Mouse (Mus musculus) heart, postnatal 10 days (tissue): ENCODE data around the gene Smo. TPM values are rescaled to one million over a fixed set of nuclear protein-coding genes. Genes with fewer than 3 reads are reported as not detected.
"Not testable (repeated sequence)": the region's sequence is repeated elsewhere in the genome, so short reads cannot be mapped to it uniquely, and the experiment has no call there.

ENCODE experiments used
- DNase-seq, 2 experiments: peaks; one replicate each; pipeline ENCODE4 v3.0.0; 2021
- intact Hi-C: fragments of 180-260 bp; cut with DNase I; formaldehyde crosslinking; loops from one replicate; pipeline ENCODE4 v1.15.1; 2025
- total RNA-seq, 2 experiments: library from RNA; stranded (reverse); gene quantifications; 2 replicates each; pipeline ENCODE4 v1.2.3; 2021

Smo gene
- total RNA-seq, 2 experiments from 2014 or later: 24.2 to 27.3 TPM

DNA sequence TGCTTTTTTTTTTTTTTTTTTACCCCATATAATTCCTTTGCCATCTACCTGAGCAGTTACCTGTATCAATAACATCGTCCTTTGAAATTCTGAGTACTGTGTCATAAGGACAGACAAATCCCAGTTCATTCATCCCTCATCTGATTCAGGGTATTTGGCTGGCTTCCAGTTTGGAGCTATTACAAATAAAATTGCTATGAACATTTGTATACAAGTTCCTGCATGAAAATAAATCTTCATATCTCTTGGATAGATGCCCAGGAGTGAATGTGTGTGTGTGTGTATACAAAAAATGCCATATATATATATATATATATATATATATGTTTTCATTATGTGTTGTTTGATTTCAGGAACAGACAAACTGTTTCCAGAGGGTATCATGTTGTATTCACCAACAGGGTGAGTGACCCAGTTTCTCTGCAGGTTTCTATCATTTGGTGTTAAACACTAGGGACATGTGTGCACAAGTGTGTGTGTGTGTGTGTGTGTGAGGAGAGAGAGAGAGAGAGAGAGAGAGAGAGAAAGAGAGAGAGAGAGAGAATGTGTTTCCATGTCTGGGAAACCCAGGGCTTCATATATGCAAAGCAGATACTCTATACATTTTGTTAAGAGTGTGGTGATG lies 8.6 kb upstream of the Smo start:
- DNase-seq: no peak
- intact Hi-C loops: no loop called here

GRCm38 (mm10) chr6:29728035-29728434 lies 7.3 kb upstream of the Smo start:
- intact Hi-C loops: no loop called here
- no peak for DNase-seq

GRCm38 (mm10) chr6:29729491-29729890 lies 5.8 kb upstream of the Smo start:
- intact Hi-C loops: no loop called here
- no peak for DNase-seq

DNA sequence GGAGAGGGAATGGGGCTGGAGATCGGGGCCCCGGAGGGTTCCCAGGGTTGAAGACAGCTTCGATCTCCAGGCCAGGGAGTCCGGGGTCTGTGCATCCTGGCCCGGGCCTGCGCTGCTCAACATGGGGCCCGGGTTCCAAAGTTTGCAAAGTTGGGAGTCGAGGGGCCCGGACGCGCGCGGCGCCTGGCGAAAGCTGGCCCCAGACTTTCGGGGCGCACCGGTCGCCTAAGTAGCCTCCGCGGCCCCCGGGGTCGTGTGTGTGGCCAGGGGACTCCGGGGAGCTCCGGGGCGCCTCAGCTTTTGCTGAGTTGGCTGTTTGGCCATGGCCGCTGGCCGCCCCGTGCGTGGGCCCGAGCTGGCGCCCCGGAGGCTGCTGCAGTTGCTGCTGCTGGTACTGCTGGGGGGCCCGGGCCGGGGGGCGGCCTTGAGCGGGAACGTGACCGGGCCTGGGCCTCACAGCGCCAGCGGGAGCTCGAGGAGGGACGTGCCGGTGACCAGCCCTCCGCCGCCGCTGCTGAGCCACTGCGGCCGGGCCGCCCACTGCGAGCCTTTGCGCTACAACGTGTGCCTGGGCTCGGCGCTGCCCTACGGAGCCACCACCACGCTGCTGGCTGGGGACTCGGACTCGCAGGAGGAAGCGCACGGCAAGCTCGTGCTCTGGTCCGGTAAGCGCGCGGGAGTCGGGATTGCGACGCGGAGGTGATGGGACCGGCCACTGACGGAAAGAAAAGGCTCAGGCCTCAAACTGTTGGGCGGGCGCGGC lies 567 bp downstream of the Smo start:
- peak; percentile 73 to 76 for DNase-seq
- intact Hi-C loops: no loop called here

- intact Hi-C loops: no loop called here
- peak in 1 of 2 experiments; percentile 16 for DNase-seq
Observed at GRCm38 (mm10) chr6:29736610-29737458, 1.5 kb downstream of the Smo start.

DNA sequence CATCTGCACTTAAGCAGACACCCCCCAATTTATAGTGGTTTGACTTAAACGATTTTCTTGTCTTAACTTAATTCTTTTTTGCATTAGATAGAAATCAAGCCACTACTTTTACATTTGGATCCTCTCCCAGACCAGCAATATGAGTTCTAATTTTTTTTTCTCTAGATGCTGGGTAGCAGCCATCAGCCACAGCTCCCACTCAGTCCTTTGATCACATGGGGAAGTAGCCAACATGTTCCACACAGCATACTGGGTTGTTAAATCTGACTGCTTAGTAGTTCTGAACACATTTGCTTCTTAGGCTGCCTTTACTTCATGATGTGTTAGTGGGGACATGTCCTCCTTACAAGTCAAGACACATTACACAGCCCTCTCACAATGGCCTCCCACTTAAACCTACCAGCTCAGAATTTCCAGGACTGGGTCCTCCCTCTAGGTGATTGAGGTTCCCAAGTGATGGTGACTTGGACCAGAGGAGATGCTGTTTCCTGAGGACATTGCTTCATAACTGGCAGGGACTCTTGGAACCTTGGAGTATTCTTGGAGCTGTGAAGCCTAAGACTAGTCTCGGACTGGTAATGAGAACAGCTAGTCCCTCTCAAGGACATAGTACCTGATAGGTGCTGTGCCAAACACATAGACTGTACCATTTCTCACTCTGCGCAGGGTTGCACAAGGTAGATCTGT lies 16.3 kb downstream of the Smo start:
- DNase-seq: no peak
- intact Hi-C loops: no loop called here

DNA sequence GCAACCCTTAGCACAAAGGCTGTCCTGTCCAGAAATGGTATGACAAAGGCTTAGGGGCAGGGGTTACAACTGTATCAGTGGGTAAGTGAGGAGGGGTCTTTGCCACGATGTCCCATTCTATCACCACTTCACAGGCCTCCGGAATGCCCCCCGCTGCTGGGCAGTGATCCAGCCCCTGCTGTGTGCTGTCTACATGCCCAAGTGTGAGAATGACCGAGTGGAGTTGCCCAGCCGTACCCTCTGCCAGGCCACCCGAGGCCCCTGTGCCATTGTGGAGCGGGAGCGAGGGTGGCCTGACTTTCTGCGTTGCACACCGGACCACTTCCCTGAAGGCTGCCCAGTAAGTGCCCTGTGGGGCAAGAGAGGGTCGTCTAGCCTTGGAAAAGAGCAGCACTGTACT lies 18.0 kb downstream of the Smo start:
- DNase-seq: no peak
- intact Hi-C loops: no loop called here

GRCm38 (mm10) chr6:29756001-29756400 lies 20.7 kb downstream of the Smo start:
- intact Hi-C loops: no loop called here
- DNase-seq: no peak

GRCm38 (mm10) chr6:29756476-29756875 lies 21.2 kb downstream of the Smo start:
- intact Hi-C loops: no loop called here
- DNase-seq: no peak

GRCm38 (mm10) chr6:29758417-29758816 lies 23.1 kb downstream of the Smo start:
- intact Hi-C loops: loop anchor here (1.0 to 2.0 kb wide), 2 partner anchors 46 to 60 kb away; no protein-coding TSS in a partner anchor
- DNase-seq: peak; percentile 80 to 90

- intact Hi-C loops: loop anchor here (2.0 kb wide), 1 partner anchor 60 kb away; no protein-coding TSS in a partner anchor
- no peak for DNase-seq
Observed at GRCm38 (mm10) chr6:29759012-29759679, 23.8 kb downstream of the Smo start.

GRCm38 (mm10) chr6:29760397-29760796 lies 25.1 kb downstream of the Smo start:
- intact Hi-C loops: not testable (repeated sequence)

GRCm38 (mm10) chr6:29761282-29761681 lies 26.0 kb downstream of the Smo start:
- DNase-seq: no peak
- intact Hi-C loops: no loop called here

More at GRCm38 (mm10) chr6:29760397-29760796, 25.1 kb downstream of the Smo start:
- DNase-seq: not testable (repeated sequence)

GRCm38 (mm10) chr6:29762524-29762923 lies 27.2 kb downstream of the Smo start:
- intact Hi-C loops: no loop called here
- no peak for DNase-seq

DNA sequence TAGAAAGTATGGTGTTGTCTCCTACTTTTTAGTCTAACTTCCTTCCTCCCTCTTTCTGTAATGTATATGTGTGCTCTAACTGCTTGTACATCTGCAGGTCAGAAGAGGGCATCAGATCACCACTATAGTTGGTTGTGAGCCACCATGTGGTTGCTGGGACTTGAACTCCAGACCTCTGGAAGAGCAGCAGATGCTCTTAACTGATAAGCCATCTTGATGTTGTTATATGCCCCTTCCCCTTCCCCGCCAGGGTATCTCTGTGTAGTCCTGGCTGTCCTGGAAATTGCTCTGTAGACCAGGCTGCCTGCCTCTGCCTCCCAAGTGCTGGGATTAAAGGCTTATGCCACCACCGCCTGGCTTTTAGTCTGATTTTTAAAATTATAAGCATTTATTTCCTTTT lies 31.6 kb downstream of the Smo start:
- intact Hi-C loops: no loop called here
- DNase-seq: no peak

GRCm38 (mm10) chr6:29767813-29768660 lies 32.7 kb downstream of the Smo start, which contains the start of gene Ahcyl2:
TSS of gene Ahcyl2 (plus strand) at chr6:29768011.
- DNase-seq: peak; percentile 95 to 97

DNA sequence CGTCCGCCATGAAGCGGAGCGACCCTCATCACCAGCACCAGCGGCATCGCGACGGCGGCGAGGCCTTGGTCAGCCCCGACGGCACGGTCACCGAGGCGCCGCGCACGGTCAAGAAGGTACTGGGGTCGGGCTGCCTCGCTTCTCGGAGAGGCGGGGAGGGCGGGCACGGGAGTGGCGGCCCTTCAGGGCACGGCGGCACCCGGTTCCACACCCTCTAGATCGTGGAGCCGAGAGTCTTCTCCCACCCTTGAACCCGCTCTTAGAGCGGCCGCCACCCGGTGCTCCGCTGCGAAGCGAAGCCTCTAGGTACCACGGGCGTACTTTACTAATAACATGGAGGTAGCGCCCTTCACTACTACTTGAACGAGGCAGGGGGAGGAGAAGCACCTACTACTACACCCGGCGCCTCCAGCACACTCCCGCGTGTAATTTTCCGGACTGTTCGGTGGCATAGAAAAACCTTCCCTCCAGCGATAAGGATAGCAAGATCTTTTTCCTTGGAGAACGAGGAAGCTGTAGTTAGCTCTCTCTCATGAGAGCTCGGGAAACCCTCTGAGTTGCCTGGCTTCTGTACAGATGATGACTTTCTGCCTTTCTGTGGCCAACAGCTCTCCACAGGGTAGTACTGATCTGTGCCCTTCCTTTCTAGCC lies 33.6 kb downstream of the Smo start:
- intact Hi-C loops: no loop called here
- peak in 1 of 2 experiments; percentile 45 for DNase-seq

More at GRCm38 (mm10) chr6:29767813-29768660, 32.7 kb downstream of the Smo start, which contains the start of gene Ahcyl2:
- intact Hi-C loops: no loop called here

DNA sequence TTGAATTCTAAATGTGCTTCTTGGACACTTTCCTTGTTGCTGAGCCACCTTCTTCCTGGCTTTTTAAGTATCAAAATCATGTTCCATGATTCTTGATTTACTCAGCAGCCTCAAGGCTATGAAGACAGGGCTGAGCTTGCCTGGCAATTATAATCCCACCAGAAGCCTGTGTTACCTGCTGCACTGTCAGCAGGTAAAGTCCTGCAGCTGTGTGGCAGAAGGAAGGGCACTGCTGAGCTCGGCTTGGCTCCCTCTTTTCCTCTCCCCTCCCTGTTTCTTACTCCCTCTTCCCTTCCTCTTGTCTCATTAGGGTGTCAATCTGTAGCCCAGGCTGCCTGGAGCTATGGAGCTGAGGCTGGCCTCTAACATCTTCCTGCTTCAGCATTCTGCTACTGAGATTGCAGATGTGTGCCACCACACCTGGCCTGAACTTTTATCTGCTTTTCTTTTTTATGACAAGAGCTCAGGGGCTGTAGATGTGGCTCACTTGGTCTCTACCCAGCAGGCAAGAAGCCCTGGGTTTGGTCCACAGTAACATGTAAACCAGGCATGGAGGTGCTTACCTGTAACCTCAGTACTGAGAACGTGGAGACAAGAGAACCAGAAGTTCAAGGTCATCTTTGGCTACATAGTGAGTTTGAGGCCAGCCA lies 35.5 kb downstream of the Smo start:
- intact Hi-C loops: loop anchor here (5.0 kb wide), 1 partner anchor 47 kb away; no protein-coding TSS in a partner anchor
- DNase-seq: no peak
